Mouse (Mus musculus): ENCODE measurements around the gene Rps27a.
"Not testable (repeated sequence)": the region's sequence is repeated elsewhere in the genome, so short reads cannot be mapped to it uniquely, and the experiment has no call there.

Rps27a gene

DNA sequence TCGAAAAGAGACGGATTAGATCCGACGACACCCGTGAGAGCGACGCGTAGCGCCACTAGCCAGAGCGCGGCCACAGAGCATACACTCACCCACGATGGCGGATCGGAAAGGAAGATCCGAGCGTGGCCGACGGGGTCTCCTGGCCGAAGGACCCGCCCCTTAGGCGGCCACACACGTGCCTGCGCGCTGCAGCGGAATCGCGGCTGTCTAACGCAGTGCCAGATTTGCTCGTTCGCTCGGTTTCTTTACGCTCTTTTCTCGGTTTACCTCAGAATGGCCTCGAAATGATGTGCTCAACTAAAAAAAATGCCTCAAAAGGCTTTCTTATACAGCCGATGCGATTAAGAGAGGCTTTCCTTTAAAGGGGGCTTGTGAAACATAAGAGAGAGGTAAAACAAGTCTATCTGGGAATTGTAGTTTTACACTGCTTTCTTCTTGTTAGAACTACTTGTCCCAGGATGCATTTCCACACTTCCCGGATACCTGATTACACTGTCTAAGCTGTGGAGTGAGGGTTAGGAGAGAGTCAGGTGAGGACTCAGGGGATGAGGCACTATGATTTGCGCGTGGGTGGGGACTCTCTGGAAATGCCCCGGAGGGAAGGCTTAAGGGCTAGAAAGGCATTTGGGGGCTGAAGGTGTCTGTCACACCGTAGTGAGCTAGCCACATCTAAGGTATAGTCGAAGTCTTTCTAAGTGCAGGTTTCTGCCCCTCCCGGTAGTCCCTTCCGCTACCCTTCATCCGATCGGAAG is at the start of gene Rps27a, which contains the start of gene Clhc1:
Gene Rps27a (minus strand): TSS at position 358 of the 752 bp plus-strand sequence.
Gene Clhc1 (plus strand): TSS at position 199 of the 752 bp plus-strand sequence.
- DNase-seq = peak; percentile 91

DNA sequence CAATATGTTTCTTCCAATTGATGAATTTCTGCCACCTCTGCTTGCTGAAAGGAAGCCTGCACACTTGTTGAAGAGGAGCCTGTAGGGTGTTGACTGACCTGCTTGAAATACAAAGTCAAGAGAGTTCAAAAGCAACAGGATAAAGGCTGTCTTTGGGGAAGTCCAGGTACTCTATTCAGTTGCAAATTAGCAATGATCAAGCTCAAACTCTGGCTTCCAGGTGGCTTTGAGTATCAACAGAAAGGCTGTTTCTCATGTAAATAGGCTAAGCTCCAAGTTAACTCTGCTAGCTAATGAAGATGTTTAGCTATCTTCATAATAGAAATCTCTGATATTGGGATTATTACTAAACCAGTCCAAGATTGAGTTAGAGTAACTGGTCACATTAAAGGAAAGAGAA is 49.2 kb upstream of the Rps27a start:
- no peak for DNase-seq

DNA sequence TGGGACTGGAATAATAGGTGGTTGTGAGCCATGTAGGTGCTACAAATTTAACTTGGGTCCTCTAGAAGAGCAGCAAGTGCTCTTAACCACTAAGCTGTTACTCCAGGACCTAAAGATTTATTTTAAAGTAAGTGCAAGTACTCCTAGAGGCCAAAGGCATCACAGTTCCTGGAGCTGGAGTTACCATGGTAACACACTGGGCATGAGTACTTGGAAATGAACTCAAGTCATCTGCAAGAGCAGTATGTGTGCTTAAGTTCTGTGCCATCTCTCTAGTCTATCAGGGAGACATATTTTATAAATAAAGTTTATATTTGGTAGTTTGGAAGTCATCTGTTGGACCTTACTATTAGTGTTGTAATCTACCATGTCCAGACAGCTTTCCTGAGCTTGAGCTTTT is 47.3 kb upstream of the Rps27a start:
- DNase-seq = no peak

DNA sequence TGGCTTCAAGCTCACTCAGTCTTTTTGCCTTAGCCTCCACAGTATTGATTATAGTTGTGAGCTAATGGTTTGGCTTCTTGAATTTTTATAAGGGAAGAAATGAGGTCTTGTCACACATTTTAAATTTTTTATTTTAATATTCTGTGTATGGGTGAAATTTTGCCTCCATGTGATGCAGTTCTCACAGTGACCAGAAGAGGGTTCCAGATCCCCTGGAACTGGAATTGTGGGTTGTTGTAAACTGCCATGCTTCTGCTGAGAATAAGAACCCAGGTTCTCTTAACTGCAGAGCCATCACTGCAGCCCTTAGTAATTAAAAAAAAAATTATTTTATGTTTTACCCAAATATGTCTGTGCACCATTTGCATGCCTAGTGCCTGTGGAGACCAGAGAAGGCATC is 31.7 kb upstream of the Rps27a start:
- no peak for DNase-seq

DNA sequence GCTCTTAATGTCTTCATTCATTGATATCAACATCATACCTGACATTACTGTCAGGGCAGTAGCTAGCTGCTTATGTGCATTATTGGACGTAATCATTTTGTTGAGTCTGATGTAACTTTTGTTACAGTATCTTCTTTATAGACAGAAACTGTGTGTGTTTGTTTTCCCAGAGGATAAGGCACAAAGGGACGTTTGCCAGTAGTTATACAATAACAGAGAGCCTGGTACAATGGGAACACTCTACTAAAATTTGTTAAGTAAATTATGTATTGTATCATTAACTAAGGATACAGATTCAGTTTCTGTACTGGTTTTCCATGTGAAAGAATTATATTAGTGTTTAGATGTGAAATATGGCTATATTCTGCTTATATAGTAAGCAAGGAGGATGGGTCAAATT is 24.7 kb upstream of the Rps27a start:
- no peak for DNase-seq

DNA sequence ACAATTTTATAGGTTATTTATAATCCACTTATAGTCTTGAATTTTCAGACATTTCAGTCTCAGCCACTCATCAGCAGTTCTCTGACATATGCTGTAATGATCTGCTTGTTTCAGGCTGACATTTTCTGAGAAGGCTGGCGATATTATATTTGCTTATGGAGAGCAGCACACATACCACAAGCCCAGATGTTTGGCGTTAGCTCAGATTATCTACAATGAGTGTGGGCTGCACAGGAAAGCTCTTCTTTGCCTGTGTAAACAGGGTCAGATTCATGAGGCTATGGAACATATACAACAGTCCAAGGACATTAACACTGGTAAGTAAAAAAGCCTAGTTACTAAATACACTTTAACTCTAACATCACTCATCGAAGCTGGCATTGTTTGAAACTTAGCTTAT is 23.6 kb upstream of the Rps27a start:
- no peak for DNase-seq

GRCm38 (mm10) chr11:29563406-29563805 is 15.5 kb upstream of the Rps27a start:
- DNase-seq = no peak

DNA sequence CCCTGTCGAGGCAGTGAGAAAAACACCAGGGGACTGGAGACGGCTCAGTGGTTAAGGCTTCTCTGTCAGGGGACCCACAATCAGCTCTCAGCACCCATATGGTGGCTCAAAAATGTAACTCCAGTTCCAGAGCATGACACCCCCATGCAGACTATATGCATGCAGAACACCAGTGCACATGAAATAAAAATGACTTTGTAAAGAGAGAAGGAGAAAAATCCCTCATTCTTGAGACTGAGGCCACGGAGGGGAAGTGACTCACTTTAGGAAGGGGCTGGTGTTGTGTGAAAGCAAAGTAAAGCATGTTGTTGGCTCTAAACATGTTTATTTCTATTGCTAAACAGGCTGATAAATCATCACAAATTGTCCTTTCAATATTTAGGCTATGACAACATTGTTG is 13.1 kb upstream of the Rps27a start:
- DNase-seq = no peak

DNA sequence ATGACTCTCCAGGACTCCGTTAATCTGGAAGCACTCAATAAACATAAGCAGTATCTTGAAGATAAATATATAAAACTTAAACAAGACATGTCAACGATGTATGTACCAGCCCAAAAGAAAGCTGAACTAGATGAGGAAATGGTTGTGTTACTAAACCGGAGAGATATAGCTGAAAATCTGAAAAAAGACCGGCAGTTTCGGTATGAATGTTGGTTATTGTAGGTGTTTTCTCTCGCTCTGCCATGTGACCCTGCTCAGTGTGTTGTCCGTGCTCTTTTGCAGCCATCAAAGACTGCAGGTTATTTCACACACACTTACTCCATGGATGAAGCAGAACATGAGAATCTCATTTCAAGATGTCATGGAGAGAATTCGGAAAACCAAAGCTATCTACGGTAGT is 12.5 kb upstream of the Rps27a start:
- no peak for DNase-seq

- no peak for DNase-seq
Measured at GRCm38 (mm10) chr11:29549425-29549778, 1.5 kb upstream of the Rps27a start.

- DNase-seq = no peak
Measured at GRCm38 (mm10) chr11:29548504-29549424, 855 bp upstream of the Rps27a start.

- no peak for DNase-seq
Measured at GRCm38 (mm10) chr11:29547249-29547751, 609 bp downstream of the Rps27a start.

GRCm38 (mm10) chr11:29546762-29547161 is 1.1 kb downstream of the Rps27a start:
- DNase-seq = no peak

DNA sequence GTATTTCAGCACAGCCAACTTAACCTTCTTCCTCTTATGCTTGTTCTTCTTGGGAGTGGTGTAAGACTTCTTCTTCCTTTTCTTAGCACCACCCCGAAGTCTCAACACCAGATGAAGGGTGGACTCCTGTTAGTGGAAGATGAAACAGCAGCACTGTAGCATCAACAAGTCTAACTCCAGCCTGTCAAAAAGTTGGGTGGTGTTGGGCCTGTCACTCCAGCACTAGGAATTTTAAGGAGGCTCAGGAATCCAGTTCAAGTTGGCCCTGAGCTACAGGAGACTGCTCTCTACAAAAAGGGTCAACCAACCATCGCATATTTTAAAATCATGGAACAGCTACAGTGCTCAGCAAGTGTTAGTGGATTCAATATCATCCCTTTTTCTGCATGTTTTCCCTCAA is 1.6 kb downstream of the Rps27a start:
- DNase-seq = not testable (repeated sequence)

GRCm38 (mm10) chr11:29545150-29545752 is 2.7 kb downstream of the Rps27a start:
- not testable (repeated sequence) for DNase-seq

- no peak for DNase-seq
Measured at GRCm38 (mm10) chr11:29544225-29544945, 3.5 kb downstream of the Rps27a start.

DNA sequence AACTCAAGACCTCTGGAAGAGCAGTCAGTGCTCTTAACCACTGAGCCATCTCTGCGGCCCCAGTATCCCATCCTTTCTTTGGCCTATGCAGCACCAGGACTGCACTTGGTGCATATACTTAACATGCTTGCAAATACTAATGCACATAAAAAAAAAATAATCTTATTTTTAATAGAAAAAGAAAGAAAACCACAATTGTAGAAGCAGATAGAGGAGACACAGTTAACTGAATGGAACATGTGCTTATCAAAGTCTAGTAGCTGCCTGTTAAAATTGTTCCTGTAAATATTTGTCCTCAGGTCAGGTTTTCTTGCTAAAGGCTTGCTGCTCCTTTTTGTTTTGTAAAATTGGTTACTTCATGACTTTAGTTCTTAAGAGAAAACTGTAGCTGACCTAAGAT is 9.7 kb downstream of the Rps27a start:
- no peak for DNase-seq

- peak; percentile 79 for DNase-seq
Measured at GRCm38 (mm10) chr11:29525988-29526794, 21.7 kb downstream of the Rps27a start, which contains the start of gene Mtif2. TSS of gene Mtif2 (plus strand) at chr11:29526408.

GRCm38 (mm10) chr11:29514682-29515412 is 33.1 kb downstream of the Rps27a start, which contains the start of gene Prorsd1:
TSS of gene Prorsd1 (minus strand) at chr11:29515033.
- peak; percentile 92 for DNase-seq

DNA sequence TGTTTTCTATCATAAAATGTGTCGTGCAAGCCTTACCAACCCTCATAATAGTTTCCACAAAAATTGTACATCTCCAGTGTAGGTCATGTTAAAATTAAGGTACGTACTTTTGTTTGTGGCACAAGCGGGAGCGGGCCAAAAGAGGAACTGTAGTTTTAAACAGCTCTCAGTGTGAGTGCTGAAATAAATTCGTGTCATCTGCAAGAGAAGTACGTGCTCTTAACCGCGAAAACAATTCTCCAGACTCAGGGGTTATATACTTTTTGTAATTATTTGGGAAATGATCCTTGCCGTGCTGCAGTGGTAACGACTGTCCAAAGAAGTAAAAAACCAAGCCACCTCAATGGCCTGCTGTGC is 33.6 kb downstream of the Rps27a start:
- DNase-seq = no peak
